Mouse (Mus musculus): ENCODE measurements around the gene Sash3. TPM values are rescaled to one million over a fixed set of nuclear protein-coding genes. Genes with fewer than 3 reads are reported as not detected.
"Not testable (repeated sequence)": the region's sequence is repeated elsewhere in the genome, so short reads cannot be mapped to it uniquely, and the experiment has no call there.

Sash3 gene
- polyA plus RNA-seq, 1 experiment from 2014 or later, result 2.1 TPM

GRCm38 (mm10) chrX:48209746-48210145 lies 63.5 kb downstream of the Sash3 start:
- H3K36me3 ChIP-seq, result not testable (repeated sequence)

More at GRCm38 (mm10) chrX:48209746-48210145, 63.5 kb downstream of the Sash3 start:
- not testable (repeated sequence) for ATAC-seq (replicated peaks; ENCODE audit: low FRiP score); H3K4me1 ChIP-seq; H3K9ac ChIP-seq; H3K4me2 ChIP-seq; H3K27ac ChIP-seq; H3K9me3 ChIP-seq (replicated peaks); H3K4me3 ChIP-seq (replicated peaks); H3K27me3 ChIP-seq
- 76% methylated on average over 4 of the region's 4 CpGs for WGBS

Other genes with a start within 250 kb of the Sash3 start
- gene Ocrl, start 234.0 kb upstream of the Sash3 start, polyA plus RNA-seq (2015; fragmentation: Nextera tagmentation; extraction: Ambion mirVana), result 18.6 and 21.2 TPM in 2 replicates
- 6.2 and 6.4 TPM in 2 replicates for gene Apln, start 111.6 kb upstream of the Sash3 start, polyA plus RNA-seq (2015; fragmentation: Nextera tagmentation; extraction: Ambion mirVana)
- gene Xpnpep2, start 37.7 kb upstream of the Sash3 start, polyA plus RNA-seq (2015; fragmentation: Nextera tagmentation; extraction: Ambion mirVana), result 5.2 and 5.6 TPM in 2 replicates
- gene Zdhhc9, start 62.4 kb downstream of the Sash3 start, polyA plus RNA-seq (2015; fragmentation: Nextera tagmentation; extraction: Ambion mirVana), result 5.7 and 6.4 TPM in 2 replicates
- gene Utp14a, start 110.4 kb downstream of the Sash3 start, polyA plus RNA-seq (2015; fragmentation: Nextera tagmentation; extraction: Ambion mirVana), result 17.7 and 18.9 TPM in 2 replicates
- gene Bcorl1, start 194.9 kb downstream of the Sash3 start, polyA plus RNA-seq (2015; fragmentation: Nextera tagmentation; extraction: Ambion mirVana), result 6.3 and 6.9 TPM in 2 replicates

Data from kidney, embryonic 15.5 days (tissue).